Mouse (Mus musculus) testis, postnatal 14 days (tissue): Measurements from ENCODE around the gene Zbtb38.

Source experiments
- DNase-seq: peaks from one replicate; pipeline ENCODE4 v3.0.0; 2021; ENCODE audit warnings: low spot score

Zbtb38 gene

DNA sequence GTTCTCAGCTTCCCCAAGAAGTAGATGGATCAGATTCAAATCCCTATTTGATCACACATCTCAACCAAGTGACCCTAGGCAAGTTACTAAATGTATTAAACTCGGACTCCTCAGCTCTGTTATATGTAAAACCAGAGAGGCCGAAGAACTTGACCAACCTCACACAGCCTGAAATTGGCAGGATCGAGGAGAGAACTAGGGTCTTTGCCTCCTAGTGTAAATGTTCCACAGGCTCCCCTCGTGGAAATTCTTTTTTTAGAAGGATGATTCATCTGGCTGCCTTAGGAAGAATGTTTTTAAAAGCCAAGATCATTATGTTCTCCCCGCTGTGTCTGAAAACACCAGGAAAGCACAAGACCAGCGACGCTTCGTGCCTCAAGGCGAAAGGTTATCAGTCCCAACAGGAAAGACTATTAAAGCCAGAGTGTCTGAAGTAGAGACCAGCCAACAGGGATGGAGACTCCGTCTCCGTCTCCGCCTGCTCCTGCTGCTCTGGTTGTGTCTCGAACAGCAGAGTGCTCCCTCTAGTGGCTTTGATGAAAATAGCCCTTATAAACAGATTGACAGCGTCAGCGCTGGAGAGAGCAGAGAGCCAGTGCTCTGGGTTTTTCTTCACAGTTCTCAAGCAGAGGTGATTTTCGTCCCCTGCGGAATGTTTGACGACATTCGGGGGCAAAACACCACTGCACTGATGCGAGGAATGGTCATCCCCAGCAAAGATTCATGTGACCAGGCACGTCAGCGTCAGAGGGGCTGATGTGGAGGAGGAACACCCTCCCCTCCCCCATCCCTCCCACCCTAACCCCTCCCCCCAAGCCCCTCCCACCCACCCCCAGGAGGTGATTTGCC lies 6.3 kb upstream of the Zbtb38 start:
- peak; percentile 82 for DNase-seq

DNA sequence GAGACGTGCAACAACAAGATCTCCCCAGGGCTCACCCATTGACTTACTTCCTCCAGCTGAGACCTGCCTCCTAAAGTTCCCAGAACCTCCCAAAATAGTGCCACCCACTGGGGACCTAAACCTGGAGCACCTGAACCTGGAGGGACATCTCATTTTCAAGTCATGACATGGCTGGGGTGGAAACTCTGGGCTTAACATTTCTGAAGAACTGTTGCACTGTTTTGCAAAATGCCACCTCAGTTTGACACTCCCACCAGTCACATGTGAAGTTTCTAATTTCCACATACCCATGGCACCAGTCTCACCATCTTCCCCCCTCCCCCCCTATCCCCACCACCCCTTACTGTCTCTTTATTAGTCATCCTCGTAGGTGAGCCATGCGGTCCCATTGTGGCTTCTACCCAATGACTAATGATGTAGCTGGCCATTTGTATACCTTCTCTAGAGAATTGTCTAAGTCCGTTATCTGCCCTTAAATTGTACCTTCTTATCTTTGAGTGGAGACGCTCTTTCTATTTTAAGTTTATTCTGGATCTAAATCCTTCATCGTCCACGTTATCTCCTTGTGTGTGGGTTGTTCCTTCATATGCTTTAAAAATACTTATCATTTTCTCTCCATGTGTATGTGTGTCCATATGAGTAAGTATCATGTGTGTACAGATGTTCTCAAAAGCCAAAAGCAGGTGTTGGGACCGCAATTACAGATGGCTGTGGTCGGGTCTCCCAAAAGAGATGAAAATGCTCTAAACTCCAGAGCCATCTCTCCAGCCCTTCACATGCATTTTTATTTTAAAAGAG lies 4.2 kb upstream of the Zbtb38 start:
- no peak for DNase-seq

DNA sequence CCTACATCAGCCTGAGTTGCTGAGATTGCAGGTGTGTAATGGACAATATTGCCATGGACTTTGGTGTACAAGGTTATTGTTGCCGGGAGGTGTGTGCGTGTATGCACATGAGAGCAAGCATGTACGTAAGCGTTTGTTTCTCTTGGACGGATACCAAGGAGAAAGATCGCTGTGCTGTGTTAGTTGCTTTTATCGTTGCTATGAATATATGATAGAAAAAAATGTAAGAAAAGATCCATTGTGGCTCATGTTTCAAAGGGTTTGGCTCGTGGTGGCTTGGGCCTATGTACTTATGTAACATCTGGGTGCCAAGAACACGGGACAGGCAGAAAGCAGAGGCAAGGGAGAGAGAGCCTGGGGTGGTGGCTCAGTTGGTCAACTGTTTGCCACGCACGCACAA lies 3.1 kb upstream of the Zbtb38 start:
- DNase-seq, result no peak

DNA sequence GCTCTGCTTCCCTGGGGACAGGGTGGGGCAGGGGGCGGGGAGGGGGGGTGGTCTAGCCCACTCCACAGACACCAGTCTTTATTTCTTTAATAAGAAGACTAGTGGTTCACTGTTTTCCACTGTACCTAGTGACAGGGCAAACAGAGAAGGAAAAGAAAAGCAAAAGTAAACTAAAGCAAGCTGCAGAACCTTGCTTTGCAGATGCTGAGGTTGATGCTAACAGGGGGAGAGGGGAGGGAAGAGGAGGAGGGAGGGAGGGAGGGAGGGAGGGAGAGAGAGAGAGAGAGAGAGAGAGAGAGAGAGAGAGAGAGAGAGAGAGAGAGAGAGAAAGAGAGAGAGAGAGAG lies 2.0 kb upstream of the Zbtb38 start:
- DNase-seq, result no peak

DNA sequence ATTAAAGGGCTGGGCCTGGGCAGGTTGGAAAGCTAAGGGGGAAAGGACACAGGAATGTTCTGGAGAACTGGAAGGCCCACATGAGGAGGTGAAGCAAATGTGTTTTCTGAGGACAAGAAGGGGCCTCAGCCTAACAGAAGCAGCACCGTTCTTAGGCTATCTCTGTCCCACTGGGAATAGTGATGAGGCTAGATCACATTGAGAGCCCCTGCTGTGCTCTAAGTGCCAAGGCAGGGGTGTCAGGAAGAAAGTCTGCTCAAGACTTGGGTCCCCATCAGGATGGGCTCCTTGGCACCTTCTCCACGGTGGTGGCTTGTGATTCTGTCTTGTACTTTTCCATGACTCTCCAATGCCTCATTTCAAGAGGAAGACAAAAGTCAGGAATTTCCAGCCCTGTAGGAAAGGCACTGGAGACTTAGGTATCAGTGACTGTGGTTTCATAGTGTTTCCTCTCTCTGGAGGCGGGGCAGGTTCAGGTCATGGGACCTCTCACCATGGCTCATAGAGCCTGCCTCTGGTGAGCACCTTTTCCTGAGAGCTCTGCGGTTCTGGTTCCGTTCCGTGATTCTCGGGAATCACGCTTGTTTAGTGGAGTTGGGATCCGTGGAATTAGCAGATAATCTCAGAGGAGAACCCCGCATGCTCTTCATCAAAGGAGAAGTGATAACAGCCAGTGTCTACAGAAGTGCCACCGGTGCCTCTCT lies 1.4 kb upstream of the Zbtb38 start:
- no peak for DNase-seq

DNA sequence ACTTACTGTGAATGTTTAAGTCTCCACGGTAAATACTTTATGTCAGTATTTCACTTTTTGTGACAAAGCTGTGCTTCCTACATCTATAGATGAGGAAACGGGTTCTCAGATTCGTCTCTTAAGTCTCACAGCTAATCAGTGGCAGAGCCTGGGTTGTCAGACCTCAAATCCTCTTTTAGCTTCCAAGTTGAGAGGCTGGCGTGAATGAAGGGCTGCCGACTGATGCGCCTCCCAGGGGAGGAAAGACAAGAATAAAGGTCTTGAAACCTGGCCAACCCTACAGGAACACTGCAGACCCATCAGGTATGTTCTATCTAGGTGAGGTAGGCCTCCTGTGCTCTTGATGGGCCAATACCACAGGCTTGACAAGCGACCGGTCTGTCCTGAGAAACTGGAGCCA lies 761 bp upstream of the Zbtb38 start:
- no peak for DNase-seq

DNA sequence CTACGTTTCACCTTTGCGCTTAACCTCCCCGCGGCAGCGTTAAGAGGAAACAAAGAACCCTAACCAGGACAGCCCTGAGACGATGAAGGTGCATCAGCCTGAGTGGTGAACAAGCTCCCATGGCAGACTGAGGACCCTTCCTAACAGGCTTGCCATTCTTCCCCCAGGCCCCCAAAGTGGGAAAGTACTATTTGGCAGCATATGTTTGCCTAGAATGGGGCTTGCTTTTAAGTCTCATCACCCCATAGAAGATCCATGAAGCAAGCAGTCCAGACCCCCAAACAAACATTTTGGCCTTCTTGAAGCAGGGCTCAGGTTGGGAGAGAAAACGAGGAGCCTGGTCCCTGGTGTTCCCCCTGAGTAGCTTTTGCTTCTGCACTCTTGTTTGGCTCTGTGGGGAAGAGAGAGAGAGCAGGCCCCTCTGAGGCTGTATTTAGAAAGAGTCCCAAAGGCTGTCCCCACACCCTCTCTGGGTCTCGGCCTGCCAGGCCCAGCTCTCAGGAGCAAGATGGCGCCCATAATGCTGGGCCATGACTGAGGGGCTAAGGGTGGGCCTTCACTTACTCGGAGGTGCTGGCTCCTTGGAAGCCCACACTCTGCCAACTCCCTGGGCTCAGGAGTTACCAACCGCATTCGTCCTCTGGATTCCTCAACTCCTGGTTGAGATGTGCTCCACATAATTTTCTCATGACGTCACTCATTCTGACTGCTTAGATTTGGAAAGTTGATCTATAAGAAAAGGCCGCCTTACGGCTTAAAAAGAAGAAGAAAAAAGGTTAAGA lies 619 bp downstream of the Zbtb38 start:
- DNase-seq, result no peak

DNA sequence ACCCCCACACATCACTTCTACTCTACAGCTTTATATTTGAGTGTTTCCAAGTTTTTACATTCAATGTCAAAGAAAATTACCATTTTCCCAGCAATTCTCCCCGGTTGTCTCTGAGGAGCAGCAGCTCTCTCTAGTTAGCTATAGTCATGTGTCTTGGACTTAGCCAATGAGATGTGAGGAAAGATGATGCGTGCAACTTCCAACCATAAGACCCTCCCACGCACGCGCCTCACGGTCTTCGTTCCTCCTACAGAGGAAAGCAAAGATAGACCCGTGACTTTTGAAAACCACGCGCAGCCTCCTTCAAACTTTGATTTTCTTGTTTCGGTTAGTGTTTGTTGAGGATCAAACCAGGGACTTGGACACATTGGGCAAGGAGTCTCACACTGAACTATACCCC lies 2.0 kb downstream of the Zbtb38 start:
- no peak for DNase-seq

DNA sequence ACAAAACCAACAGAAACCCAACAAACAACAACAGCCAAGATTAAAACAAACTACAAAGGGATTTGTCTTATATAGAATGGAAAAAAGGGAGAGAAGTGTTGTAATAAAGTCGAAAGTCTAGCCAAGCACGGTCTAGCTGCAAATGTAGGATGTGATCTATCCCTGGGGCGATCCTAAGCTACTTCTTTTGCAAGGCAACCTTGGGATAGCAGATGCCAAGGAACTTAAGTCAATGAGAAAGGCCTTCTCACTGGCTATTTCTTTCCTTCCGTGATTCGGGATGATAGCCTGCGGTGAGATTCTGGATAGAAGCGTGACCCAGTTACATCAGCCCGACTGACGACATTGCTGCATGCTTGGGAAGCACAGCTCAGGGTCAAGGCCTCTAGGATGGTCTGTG lies 6.1 kb downstream of the Zbtb38 start:
- DNase-seq, result no peak

DNA sequence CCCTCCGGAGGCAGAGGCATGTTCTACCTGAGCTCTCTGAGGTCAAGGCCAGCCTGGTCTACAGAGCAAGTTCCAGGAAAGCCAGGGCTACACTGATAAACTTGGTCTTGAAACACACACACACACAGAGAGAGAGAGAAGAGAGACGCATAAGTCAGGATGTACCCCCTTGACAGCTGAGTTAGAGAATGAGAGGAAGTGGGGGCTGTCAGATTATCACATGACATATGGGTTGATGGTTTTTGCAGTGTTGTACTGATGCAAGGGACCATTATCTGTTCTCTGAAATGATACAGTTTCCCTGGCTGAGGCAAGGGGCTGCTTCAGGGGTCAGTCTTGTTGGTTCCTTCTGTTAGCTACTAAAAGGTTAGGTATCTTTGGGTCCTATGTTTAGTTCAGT lies 7.7 kb downstream of the Zbtb38 start:
- DNase-seq, result no peak

DNA sequence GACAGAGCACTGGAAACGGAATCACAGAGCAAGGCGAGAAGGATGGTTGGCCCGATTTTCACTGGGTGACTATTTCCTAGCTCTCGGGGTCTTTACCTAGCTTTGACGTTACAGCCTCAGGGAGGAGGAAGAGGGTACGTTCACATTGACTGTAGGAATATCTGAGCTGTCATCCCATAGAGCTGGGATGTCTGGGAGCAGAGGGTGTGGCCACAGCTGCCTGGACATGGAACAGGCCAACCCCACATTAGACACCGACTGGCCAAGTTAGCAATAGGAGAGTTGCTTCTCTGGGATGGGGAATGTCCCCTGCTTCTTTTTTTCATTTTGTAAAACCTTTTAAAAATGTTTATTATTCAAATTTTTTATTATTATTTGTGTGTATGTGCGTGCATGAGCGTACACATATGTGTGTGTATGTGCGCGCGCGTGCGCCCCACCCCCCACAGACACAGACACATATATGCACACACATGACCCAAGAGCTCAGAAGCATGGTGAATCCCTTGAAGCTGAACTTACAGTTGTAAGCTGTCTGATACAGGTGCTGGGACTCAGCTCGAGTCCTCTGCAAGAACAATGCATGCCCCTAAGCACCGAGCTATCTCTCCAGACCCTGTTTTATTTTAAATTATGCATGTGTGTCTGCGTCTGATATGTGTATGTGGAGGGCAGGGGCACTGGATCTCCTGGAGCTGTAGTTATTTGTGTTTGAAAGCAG lies 11.1 kb downstream of the Zbtb38 start:
- DNase-seq, result no peak

DNA sequence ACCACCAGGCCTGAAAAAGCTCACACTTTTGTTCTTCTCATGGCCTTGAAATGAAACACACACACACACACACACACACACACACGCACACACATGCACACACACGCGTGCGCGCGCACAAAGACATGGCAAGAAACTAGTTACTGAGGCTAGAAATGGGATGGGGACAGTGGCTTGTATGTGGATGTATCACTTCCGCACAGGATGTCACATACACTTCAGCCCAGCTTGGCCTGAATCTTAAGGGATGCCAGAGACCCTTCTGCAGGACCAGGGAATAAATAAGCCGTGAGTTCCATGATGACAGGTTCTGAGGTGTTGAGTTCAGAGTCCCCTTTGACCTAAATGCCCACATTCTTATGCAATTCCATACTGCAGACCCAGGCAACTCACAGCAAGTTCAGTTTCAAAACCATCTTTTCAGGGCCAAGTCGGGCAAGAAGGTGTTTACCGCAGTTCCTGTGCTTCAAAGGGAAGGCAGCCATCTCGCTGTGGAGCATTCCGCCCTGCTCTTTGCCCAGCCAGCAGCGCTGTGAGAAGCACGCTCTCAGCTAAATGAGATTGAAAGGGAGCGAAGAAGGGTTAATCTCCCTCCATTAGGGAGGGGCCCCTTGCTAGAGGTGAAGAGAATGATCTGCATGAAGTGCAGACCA lies 11.8 kb downstream of the Zbtb38 start:
- DNase-seq, result no peak

DNA sequence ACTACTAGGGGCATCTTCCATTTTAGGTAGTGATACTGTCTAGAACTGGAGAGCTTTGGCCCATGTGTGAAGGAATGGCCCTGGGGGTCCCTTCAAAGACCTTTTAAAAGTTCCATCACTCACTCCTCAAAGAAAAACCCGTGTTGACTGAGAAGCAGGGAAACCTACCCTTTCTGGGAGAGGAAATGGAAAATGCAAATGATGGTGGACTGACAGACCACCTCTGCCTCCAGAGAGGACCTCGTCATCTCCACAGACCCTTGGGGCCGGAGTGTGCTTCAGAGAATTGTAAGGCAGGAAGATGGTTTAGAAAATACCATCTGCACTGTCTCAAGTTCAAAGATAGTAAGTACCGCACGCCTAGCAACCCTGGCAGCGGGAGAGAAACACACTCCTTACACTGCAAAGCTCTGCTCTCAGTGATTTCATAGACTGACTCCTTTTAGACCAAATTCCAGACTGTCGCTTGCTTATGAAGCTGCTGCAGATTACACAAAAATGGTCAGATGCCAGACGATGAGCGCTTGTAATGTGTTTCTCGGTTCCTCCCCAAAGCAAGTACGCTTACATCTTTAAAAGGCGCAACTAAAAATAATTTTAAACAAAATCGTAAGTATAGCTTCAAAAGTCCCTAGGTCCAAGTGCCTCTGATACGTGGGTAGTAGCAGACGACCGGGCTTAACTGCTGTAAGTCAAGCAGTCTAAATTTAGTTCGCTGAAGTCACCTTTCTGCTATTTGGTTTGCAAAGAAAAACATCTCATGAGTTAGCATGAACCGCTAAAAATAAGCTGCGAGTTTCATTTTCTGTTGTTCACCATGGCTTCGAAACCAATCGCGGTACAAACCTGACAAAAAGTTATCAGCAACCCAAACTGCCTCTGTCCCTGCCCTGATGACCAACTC lies 12.6 kb downstream of the Zbtb38 start:
- no peak for DNase-seq

DNA sequence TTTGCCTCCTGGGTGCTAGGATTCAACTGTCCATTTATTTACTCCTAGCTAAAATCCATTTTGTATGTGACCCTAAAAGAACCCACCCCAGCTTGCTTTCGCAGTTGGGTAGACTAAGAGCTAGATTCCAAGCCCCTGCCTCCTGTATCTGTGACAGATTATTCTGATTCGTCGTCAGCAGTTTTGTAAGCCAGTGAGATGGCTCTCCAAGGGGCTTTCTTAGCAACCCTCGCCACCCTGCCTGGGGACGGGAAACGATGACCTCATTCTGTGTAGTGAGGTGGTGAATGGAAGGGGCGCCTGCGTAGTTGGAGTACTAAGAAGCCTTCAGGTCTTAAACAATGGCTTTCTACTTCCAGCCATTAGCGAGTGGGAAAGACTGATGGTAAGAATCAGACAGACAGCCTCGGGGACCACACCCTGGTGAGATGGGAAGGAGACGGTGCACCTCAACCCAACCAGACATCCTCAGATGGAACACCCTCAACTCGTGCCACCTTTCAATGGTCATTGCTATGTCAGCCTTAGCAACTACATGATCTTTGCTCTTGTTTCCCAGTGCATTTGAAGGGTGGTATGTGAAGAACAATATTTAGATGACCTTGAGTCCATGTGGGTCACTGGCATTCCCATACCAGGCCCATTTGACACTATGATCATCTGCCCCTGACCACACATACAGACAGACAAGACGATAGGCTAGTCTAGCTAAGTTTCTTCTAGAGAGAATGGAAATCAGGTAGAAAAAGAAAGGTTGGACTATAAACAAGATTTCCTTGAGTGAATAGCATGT lies 13.9 kb downstream of the Zbtb38 start:
- DNase-seq, result no peak

DNA sequence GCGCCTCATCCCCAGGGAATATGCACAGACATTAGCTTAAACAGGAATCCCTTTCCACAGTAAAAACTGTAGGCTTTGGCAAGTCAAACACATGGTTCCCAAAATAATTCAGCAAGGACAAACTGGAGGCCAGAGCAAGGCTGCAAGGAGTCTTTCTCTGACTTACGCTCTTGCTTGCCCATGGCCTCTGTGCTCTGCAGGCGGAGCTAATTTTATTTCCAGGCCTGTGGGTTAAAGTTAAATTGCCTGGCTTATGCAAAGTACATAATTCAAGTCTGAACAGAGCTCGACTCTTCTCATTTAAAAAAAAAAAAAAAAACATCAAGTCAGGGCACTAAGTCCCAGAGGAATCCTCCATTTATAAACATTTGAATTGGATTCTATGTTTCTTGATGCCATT lies 16.7 kb downstream of the Zbtb38 start:
- DNase-seq, result no peak

DNA sequence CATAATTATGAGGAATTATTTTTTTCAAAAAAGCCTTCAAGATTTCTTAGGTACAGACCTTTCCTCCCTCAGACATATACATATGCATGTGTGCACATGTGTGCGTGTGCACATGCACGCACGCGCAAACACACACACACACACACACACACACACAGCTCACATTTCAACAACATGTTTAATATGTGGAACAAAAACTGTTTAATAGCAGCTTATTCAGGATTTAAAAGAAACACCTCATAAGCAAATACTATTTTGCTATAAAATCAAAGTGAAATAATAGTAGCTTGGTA lies 19.3 kb downstream of the Zbtb38 start:
- no peak for DNase-seq

DNA sequence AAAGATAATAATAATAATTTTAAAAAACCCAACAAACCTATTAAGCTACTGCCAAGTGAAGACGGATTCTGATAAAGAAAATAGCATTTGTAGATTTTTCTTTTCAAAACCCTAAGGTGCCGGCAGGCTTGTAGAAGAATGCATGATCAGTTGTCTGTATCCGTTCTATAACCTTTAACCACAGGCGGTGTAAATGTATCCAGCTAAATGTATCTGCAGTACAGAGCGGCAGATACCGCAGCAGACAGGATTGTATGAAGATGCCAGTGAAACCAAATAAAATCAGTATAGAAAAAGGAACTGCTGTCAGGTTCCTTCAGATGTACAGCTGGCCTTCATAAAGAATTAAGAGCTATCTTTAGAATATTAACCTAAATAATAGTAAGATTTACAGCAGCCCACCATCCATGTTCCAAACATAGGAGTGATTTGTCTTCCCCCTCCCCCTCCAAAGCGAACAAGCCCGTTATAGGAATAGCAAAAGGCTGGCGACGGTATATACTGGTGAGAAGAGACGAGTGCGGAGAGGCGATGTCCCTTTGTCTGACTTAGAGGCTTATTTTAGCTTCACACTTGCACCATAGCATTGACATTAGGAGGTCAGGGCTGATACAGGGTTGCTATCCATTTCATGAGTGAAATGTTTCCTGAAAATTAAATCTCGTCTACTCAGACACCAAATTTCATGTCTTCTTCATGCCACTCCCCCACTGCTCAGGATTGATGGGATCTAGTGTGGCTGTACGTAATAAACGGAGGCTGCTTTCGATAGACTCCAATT lies 19.8 kb downstream of the Zbtb38 start:
- no peak for DNase-seq

DNA sequence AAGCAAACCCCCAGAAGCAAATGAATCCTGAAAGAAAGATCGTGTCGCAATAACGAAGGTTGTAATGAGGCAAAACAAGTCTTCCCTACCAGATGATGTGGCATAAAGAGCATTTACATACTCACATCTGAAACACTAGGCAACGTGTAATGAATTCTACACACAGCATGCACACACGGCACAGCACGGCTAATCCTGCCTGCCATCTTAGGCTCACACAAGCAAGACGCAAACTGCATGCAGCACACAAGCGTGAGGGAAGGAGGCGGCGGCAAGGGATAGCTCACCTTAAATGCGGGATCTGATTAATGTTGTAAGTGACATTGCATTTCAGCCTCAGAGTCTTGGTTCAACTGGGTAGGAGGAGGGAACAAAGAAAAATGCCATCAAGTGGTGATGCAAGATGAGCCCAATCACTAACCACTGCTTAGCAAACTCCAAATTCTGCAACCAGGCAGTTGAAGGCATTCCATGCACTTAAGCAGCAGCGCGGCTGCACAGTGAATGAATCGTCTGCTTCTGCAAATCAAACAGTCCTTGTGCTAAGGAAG lies 20.6 kb downstream of the Zbtb38 start:
- DNase-seq, result no peak
